ENCODE assay signal across 12 mouse cellular contexts in the genomic region with DNA sequence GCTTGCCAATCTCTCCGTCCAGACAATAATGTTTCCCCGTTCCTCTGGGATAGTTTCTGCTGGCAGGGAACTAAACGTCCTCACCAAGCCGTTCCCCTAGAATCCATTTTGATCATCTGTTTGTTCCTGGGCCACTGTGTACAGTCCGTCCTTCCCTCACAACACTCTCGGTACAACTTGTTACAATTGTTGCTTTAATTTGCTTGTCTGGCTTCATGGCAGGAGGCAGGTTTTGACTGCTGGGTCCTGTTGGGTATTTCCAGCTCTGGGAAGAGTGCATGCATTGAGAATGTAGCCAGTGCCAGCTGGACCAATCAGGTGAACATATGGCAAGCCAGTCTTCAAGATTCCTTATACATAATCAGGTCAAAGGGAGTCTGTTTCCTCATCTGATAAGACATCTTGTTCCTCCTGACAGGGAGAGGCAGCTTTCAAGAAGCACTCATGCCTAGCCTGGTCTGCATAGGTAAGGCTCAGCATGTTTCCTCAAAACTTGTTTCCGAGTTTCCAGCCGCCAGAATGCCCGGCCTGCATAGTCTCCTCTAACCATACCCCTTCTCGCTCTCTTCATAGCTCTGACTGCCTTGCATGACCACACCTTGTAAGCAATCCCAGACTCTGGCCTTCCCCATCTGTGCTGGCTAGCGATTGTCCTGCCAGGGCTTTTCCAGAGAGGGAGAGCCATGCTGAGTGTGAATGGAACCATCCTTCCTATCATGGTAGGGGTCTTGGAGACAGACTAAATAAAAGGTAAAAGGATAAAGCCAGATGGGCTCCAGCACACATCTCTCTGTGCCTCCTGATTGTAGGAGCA.
A peak's percentile ranks its signal among the peaks of the same experiment; 100 is the strongest.
DNase-seq lines count a peak whose midpoint lies in the region; ATAC-seq and TF ChIP-seq lines count a peak whose summit lies in the region.
"Had no signal": no experiment of that assay in that cellular context is flagged by ENCODE, and none has a peak within 500 bp of the region (broad histone marks: within the 10 kb centered on the region; RNA-seq: fewer than 3 reads in every experiment).

No protein-coding gene starts in this region.

- TF ChIP-seq EP300 in heart, adult 2 months (IDR thresholded peaks at IDR 0.05; ENCODE audit: insufficient read depth, low read depth, low read length): no peak

- H3K27me3 ChIP-seq in heart, adult 2 months (ENCODE audit: control insufficient read depth, insufficient read depth, low read length): no peaks in the 10 kb centered on the region
- H3K27me3 ChIP-seq in midbrain, embryonic 10.5 days (ENCODE audit: low read depth, poor library complexity, severe bottlenecking): no peaks in the 10 kb centered on the region
- H3K27me3 ChIP-seq in midbrain, embryonic 16.5 days (ENCODE audit: control insufficient read depth, insufficient read depth, low read depth, low read length): no peaks in the 10 kb centered on the region
- H3K27me3 ChIP-seq: embryonic facial prominence, embryonic 13.5 days had no signal

- H3K36me3 ChIP-seq in heart, adult 2 months (ENCODE audit: control insufficient read depth, insufficient read depth, low read length): no peaks in the 10 kb centered on the region
- no peaks in the 10 kb centered on the region for H3K36me3 ChIP-seq in midbrain, embryonic 10.5 days
- no peaks in the 10 kb centered on the region for H3K36me3 ChIP-seq in midbrain, embryonic 16.5 days (ENCODE audit: control insufficient read depth, insufficient read depth, low read length)
- H3K36me3 ChIP-seq: embryonic facial prominence, embryonic 13.5 days had no signal

- ATAC-seq in midbrain, embryonic 16.5 days: no peak
- ATAC-seq: CD4-positive, CD25-positive, alpha-beta regulatory T cell, adult 4 months; intestine, embryonic 16.5 days had no signal

- no peak overlapping the region for H3K4me2 ChIP-seq in midbrain, embryonic 16.5 days (ENCODE audit: low read length)
- H3K4me2 ChIP-seq: embryonic facial prominence, embryonic 13.5 days had no signal

- H3K4me1 ChIP-seq in heart, adult 2 months (ENCODE audit: control insufficient read depth, insufficient read depth, low read length): peaks cover 2% of the 10 kb centered on the region; the same call in 1 of the 2 replicates
- 0 out of 2 replicates have a peak, but pooled peaks cover 4% of the 10 kb centered on the region for H3K4me1 ChIP-seq in midbrain, embryonic 10.5 days
- H3K4me1 ChIP-seq in midbrain, embryonic 16.5 days (ENCODE audit: control insufficient read depth, insufficient read depth, low read length): no peaks in the 10 kb centered on the region
- H3K4me1 ChIP-seq: embryonic facial prominence, embryonic 13.5 days had no signal

- no peaks in the 10 kb centered on the region for H3K9me3 ChIP-seq in midbrain, embryonic 10.5 days (replicated peaks)
- no peaks in the 10 kb centered on the region for H3K9me3 ChIP-seq in midbrain, embryonic 16.5 days (replicated peaks; ENCODE audit: control insufficient read depth, low read length, poor library complexity, severe bottlenecking)
- H3K9me3 ChIP-seq: embryonic facial prominence, embryonic 13.5 days had no signal

- peak; percentile 17 to 46 for DNase-seq in heart, adult 18-20 months
- no peak for DNase-seq in heart, adult 2 months
- no peak for DNase-seq in midbrain, embryonic 10.5 days (ENCODE audit: low spot score)
- peak; percentile 39 for DNase-seq in cerebellum, adult 8-10 months
- DNase-seq in layer of hippocampus, postnatal 36 days: peak; percentile 32 to 54
- no peak for DNase-seq in adrenal gland, adult 2 months
- no peak for DNase-seq in adrenal gland, adult 8-10 months
- DNase-seq: lung, postnatal 36 days had no signal

- no peak overlapping the region for H3K9ac ChIP-seq in heart, adult 2 months (ENCODE audit: low read depth, low read length)
- no peak overlapping the region for H3K9ac ChIP-seq in midbrain, embryonic 16.5 days (ENCODE audit: low read depth, low read length)
- H3K9ac ChIP-seq: embryonic facial prominence, embryonic 13.5 days had no signal

- no peaks in the 10 kb centered on the region for H3K79me2 ChIP-seq in heart, adult 2 months (replicated peaks; ENCODE audit: control insufficient read depth, insufficient read depth, low read length)

- TF ChIP-seq CTCF in heart, adult 2 months (IDR thresholded peaks at IDR 0.05): no peak

- H3K27ac ChIP-seq in heart, adult 2 months: no peak overlapping the region
- H3K27ac ChIP-seq in midbrain, embryonic 10.5 days (replicated peaks): peak overlapping the region; percentile 9
- no peak overlapping the region for H3K27ac ChIP-seq in midbrain, embryonic 16.5 days (ENCODE audit: low read length)
- H3K27ac ChIP-seq: embryonic facial prominence, embryonic 13.5 days had no signal

- TF ChIP-seq POLR2A in heart, adult 2 months (IDR thresholded peaks at IDR 0.05; ENCODE audit: insufficient read depth, low read depth, low read length): no peak

- H3K4me3 ChIP-seq in heart, adult 2 months: no peak overlapping the region
- H3K4me3 ChIP-seq in midbrain, embryonic 10.5 days: no peak overlapping the region
- H3K4me3 ChIP-seq in midbrain, embryonic 16.5 days (ENCODE audit: low read depth, low read length): no peak overlapping the region
- H3K4me3 ChIP-seq: embryonic facial prominence, embryonic 13.5 days had no signal

- intact Hi-C loops in heart, adult 2 months (cut with DNase I): no loop called here

- 78% methylated on average over 11 of the region's 11 CpGs for WGBS in heart, adult 2 months
- 88% methylated on average over 11 of the region's 11 CpGs for WGBS in midbrain, embryonic 10.5 days
- WGBS in midbrain, embryonic 16.5 days: 82% methylated on average over 11 of the region's 11 CpGs

Comparison
In these comparisons a context has a peak if more than half of its experiments do, and no peak if none do; other contexts are left out.
1. DNase-seq: peak in heart, adult 18-20 months (2 of 2), cerebellum, adult 8-10 months (single experiment) and layer of hippocampus, postnatal 36 days (2 of 2); none in heart, adult 2 months (0 of 2), midbrain, embryonic 10.5 days (single experiment), adrenal gland, adult 2 months (single experiment) and adrenal gland, adult 8-10 months (single experiment).